Mouse (Mus musculus): ENCODE results near the gene Cisd3.
"Not testable (repeated sequence)": the region's sequence is repeated elsewhere in the genome, so short reads cannot be mapped to it uniquely, and the experiment has no call there.

Gene Cisd3

GRCm38 (mm10) chr11:97685613-97686321 lies at the start of gene Cisd3:
Cisd3 (plus strand) TSS chr11:97685826.
- peak; percentile 95 for DNase-seq (ENCODE audit: low read depth, low spot score)

- peak; percentile 65 for DNase-seq (ENCODE audit: low read depth, low spot score)
These were observed 44.0 kb upstream of the Cisd3 start for GRCm38 (mm10) chr11:97641668-97642067.

GRCm38 (mm10) chr11:97642746-97643145 lies 42.9 kb upstream of the Cisd3 start:
- DNase-seq (ENCODE audit: low read depth, low spot score): no peak

GRCm38 (mm10) chr11:97643380-97644055 lies 42.1 kb upstream of the Cisd3 start:
- no peak for DNase-seq (ENCODE audit: low read depth, low spot score)

GRCm38 (mm10) chr11:97644834-97645233 lies 40.8 kb upstream of the Cisd3 start:
- peak; percentile 77 for DNase-seq (ENCODE audit: low read depth, low spot score)

GRCm38 (mm10) chr11:97648541-97648940 lies 37.1 kb upstream of the Cisd3 start:
- DNase-seq (ENCODE audit: low read depth, low spot score): not testable (repeated sequence)

GRCm38 (mm10) chr11:97650341-97650740 lies 35.3 kb upstream of the Cisd3 start:
- DNase-seq (ENCODE audit: low read depth, low spot score): no peak

- DNase-seq (ENCODE audit: low read depth, low spot score): not testable (repeated sequence)
These were observed 32.2 kb upstream of the Cisd3 start for GRCm38 (mm10) chr11:97653376-97653775.

- DNase-seq (ENCODE audit: low read depth, low spot score): no peak
These were observed 31.4 kb upstream of the Cisd3 start for GRCm38 (mm10) chr11:97654210-97654609.

- DNase-seq (ENCODE audit: low read depth, low spot score): no peak
These were observed 29.2 kb upstream of the Cisd3 start for GRCm38 (mm10) chr11:97656269-97656971.

- DNase-seq (ENCODE audit: low read depth, low spot score): no peak
These were observed 28.3 kb upstream of the Cisd3 start for GRCm38 (mm10) chr11:97657184-97657945.

- not testable (repeated sequence) for DNase-seq (ENCODE audit: low read depth, low spot score)
These were observed 27.7 kb upstream of the Cisd3 start for GRCm38 (mm10) chr11:97657967-97658366.

- no peak for DNase-seq (ENCODE audit: low read depth, low spot score)
These were observed 26.8 kb upstream of the Cisd3 start for GRCm38 (mm10) chr11:97658751-97659266.

- peak; percentile 91 for DNase-seq (ENCODE audit: low read depth, low spot score)
These were observed 26.2 kb upstream of the Cisd3 start for GRCm38 (mm10) chr11:97659267-97659989.

- DNase-seq (ENCODE audit: low read depth, low spot score): peak; percentile 86
These were observed 25.5 kb upstream of the Cisd3 start for GRCm38 (mm10) chr11:97659990-97660714.

- DNase-seq (ENCODE audit: low read depth, low spot score): no peak
These were observed 24.6 kb upstream of the Cisd3 start for GRCm38 (mm10) chr11:97660734-97661647.

GRCm38 (mm10) chr11:97661648-97662133 lies 23.9 kb upstream of the Cisd3 start:
- peak; percentile 94 for DNase-seq (ENCODE audit: low read depth, low spot score)

- DNase-seq (ENCODE audit: low read depth, low spot score): peak; percentile 91
These were observed 23.3 kb upstream of the Cisd3 start for GRCm38 (mm10) chr11:97662207-97662892.

Measured in A20 (cell line).